Mouse (Mus musculus) induced T-regulatory cell, adult 2 months (primary cell): ENCODE data around the gene 0610009B22Rik.

Source experiments
- DNase-seq: peaks from one replicate; pipeline ENCODE4 v3.0.0-alpha.2; 2012; ENCODE audit warnings: low read depth

The 0610009B22Rik gene

GRCm38 (mm10) chr11:51635525-51636322 lies 53.0 kb downstream of the 0610009B22Rik start, which contains the start of gene Rmnd5b:
TSS of gene Rmnd5b (minus strand) at chr11:51635896.
- peak; percentile 93 for DNase-seq
